Mouse (Mus musculus) myocyte (in vitro differentiated cells): ENCODE measurements at regions not wholly inside any gene's neighbourhood (a gene's known extent, or its start where the extent isn't known, plus 50 kb on each side); places are given as distances from the start of the nearest gene placed in this dataset.

ENCODE experiments used
- CEBPB ChIP-seq: IDR thresholded peaks from 2 replicates; pipeline ENCODE4 v1.6.1; 2011; ENCODE audit warnings: mild to moderate bottlenecking, moderate library complexity; ENCODE audit not compliant: poor library complexity, insufficient read depth, severe bottlenecking
- E2F4 ChIP-seq: IDR thresholded peaks from one replicate; pipeline ENCODE4 v1.6.1; 2011; ENCODE audit warnings: mild to moderate bottlenecking, control low read depth, moderate library complexity; ENCODE audit not compliant: insufficient read depth
- MAX ChIP-seq: IDR thresholded peaks from one replicate; pipeline ENCODE4 v1.6.1; 2011; ENCODE audit warnings: low read depth, mild to moderate bottlenecking, control low read depth
- MYOD1 ChIP-seq, 3 experiments: IDR thresholded peaks; one replicate each; pipeline ENCODE4 v1.6.1; 2011; ENCODE audit warnings: control low read depth in 2 of 3, low read depth in 2 of 3, mild to moderate bottlenecking in 2 of 3, moderate library complexity in 1 of 3; ENCODE audit not compliant: insufficient read length in 2 of 3, control insufficient read depth in 1 of 3
- MYOG ChIP-seq, 3 experiments: IDR thresholded peaks; one replicate each; pipeline ENCODE4 v1.6.1; 2011; ENCODE audit warnings: control low read depth in 2 of 3, low read depth in 2 of 3, mild to moderate bottlenecking in 2 of 3; ENCODE audit not compliant: insufficient read length in 2 of 3, control insufficient read depth in 1 of 3, insufficient read depth in 1 of 3
- POLR2A ChIP-seq: IDR thresholded peaks from one replicate; pipeline ENCODE4 v1.6.1; 2011; ENCODE audit warnings: low read depth, mild to moderate bottlenecking, control low read depth, moderate library complexity; ENCODE audit not compliant: insufficient read length
- USF1 ChIP-seq: IDR thresholded peaks from one replicate; pipeline ENCODE4 v1.6.1; 2011; ENCODE audit warnings: low read depth, mild to moderate bottlenecking, control low read depth, moderate library complexity

GRCm38 (mm10) chr9:60998086-60998785 lies 203.9 kb downstream of the Uaca start:
- TF ChIP-seq POLR2A (no peak), E2F4 (no peak), USF1 (no peak), MAX (no peak), MYOD1 (IDR thresholded peaks at IDR 0.05; ENCODE audit: control insufficient read depth in 1 of 3, insufficient read length in 2 of 3, low read depth in 2 of 3) (no peak), MYOG (IDR thresholded peaks at IDR 0.05; ENCODE audit: control insufficient read depth in 1 of 3, insufficient read depth in 1 of 3, insufficient read length in 2 of 3, low read depth in 2 of 3) (no peak), CEBPB (no peak)
